Mouse (Mus musculus): ENCODE data around the gene Prdm9. TPM values are rescaled to one million over a fixed set of nuclear protein-coding genes. Genes with fewer than 3 reads are reported as not detected.

Prdm9 gene
- polyA plus RNA-seq (2015; fragmentation: Nextera tagmentation; extraction: Ambion mirVana), result 1.00 and 1.3 TPM in 2 replicates

- Histone ChIP-seq H3K4me3 (peak within 1 kb of the TSS; percentile 75), H3K27ac (peak within 1 kb of the TSS; percentile 97), H3K4me2 (peak within 1 kb of the TSS; percentile 85), H3K4me1 (peaks cover 6% of the 10 kb centered on the region; the same call in 1 of the 2 replicates), H3K27me3 (no peaks in the 10 kb centered on the region), H3K9me3 (no peaks in the 10 kb centered on the region), H3K9ac (peak within 1 kb of the TSS; percentile 74), H3K36me3 (no peaks in the 10 kb centered on the region)
- WGBS, result under 1% methylated on average over 43 of the region's 43 CpGs
- ATAC-seq (ENCODE audit: insufficient number of reproducible peaks, low FRiP score, low TSS enrichment, low read depth), result peak; percentile 99
Observed at GRCm38 (mm10) chr17:15564014-15564927, at the start of gene Prdm9. Gene Prdm9, minus strand, starts transcription at chr17:15564354.

GRCm38 (mm10) chr17:15599496-15599895 is 35.3 kb upstream of the Prdm9 start:
- Histone ChIP-seq H3K4me3 (no peak overlapping the region), H3K36me3 (no peaks in the 10 kb centered on the region), H3K9ac (no peak overlapping the region), H3K27ac (no peak overlapping the region), H3K9me3 (no peaks in the 10 kb centered on the region), H3K4me1 (no peaks in the 10 kb centered on the region), H3K4me2 (no peak overlapping the region), H3K27me3 (no peaks in the 10 kb centered on the region)
- whole genome bisulfite sequencing, result 86% methylated on average over 7 of the region's 11 CpGs
- ATAC-seq (ENCODE audit: insufficient number of reproducible peaks, low FRiP score, low TSS enrichment, low read depth), result no peak

DNA sequence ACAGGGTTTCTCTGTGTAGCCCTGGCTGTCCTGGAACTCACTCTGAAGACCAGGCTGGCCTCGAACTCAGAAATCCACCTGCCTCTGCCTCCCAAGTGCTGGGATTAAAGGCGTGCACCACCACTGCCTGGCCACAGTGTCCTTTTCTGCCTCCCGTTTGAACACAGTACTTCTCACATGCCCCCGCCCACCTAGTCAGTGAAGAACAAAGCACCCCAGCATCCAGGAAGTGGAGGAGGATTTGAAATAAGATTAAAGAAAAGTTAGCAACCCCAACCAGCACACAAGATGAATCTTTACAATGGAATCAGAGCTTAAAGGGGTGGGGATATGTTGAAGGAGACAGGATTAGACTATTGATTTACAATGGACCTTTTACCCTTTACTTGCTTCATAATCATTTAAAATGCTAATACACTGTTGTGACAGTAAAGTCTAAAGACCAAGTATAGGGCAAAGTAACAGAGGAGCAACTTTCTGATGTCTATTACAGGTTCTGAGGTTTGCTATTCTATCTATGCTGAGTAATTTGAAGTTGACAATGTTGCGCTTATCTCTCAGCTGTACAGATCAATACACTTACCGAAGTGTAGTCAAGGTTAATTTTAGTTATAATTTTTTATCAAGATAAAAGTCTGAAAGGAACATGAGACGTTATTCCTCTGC is 27.2 kb upstream of the Prdm9 start:
- no peak for ATAC-seq (ENCODE audit: insufficient number of reproducible peaks, low FRiP score, low TSS enrichment, low read depth)
- Histone ChIP-seq H3K36me3 (no peaks in the 10 kb centered on the region), H3K4me2 (no peak overlapping the region), H3K4me3 (no peak overlapping the region), H3K9ac (no peak overlapping the region), H3K27ac (no peak overlapping the region), H3K4me1 (no peaks in the 10 kb centered on the region), H3K27me3 (no peaks in the 10 kb centered on the region), H3K9me3 (no peaks in the 10 kb centered on the region)
- 81% methylated on average over 7 of the region's 7 CpGs for WGBS

- H3K4me3 ChIP-seq, result no peak overlapping the region
- H3K27me3 ChIP-seq, result no peaks in the 10 kb centered on the region
- no peak for ATAC-seq (ENCODE audit: insufficient number of reproducible peaks, low FRiP score, low TSS enrichment, low read depth)
- H3K4me2 ChIP-seq, result no peak overlapping the region
- no peaks in the 10 kb centered on the region for H3K36me3 ChIP-seq
- WGBS, result 50% methylated on average over 2 of the region's 2 CpGs
- no peaks in the 10 kb centered on the region for H3K4me1 ChIP-seq
- no peak overlapping the region for H3K27ac ChIP-seq
- H3K9ac ChIP-seq, result no peak overlapping the region
- H3K9me3 ChIP-seq, result no peaks in the 10 kb centered on the region
Observed at GRCm38 (mm10) chr17:15588116-15588515, 24.0 kb upstream of the Prdm9 start.

DNA sequence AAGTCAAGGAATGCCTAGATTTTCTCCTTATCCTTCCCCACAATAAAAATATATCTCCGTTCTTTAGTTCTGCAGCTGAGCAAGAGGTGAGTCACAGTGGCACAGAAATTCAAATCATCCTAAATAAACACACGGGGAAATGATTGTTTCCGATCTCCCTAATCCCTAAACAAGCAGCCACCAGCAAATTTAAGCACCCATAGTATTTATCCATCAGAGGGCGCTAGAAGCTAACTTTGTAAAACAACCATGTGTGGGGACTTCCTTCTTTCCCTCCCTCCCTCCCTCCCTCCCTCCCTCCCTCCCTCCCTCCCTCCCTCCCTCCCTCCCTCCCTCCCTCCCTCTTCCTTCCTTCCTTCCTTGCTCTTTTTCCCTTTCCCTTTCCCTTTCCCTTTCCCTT is 21.5 kb upstream of the Prdm9 start:
- no peaks in the 10 kb centered on the region for H3K9me3 ChIP-seq
- H3K27ac ChIP-seq, result no peak overlapping the region
- H3K4me1 ChIP-seq, result no peaks in the 10 kb centered on the region
- H3K4me2 ChIP-seq, result no peak overlapping the region
- WGBS, result 30% methylated on average over 4 of the region's 4 CpGs
- no peak overlapping the region for H3K4me3 ChIP-seq
- no peaks in the 10 kb centered on the region for H3K27me3 ChIP-seq
- no peak for ATAC-seq (ENCODE audit: insufficient number of reproducible peaks, low FRiP score, low TSS enrichment, low read depth)
- H3K9ac ChIP-seq, result no peak overlapping the region
- no peaks in the 10 kb centered on the region for H3K36me3 ChIP-seq

DNA sequence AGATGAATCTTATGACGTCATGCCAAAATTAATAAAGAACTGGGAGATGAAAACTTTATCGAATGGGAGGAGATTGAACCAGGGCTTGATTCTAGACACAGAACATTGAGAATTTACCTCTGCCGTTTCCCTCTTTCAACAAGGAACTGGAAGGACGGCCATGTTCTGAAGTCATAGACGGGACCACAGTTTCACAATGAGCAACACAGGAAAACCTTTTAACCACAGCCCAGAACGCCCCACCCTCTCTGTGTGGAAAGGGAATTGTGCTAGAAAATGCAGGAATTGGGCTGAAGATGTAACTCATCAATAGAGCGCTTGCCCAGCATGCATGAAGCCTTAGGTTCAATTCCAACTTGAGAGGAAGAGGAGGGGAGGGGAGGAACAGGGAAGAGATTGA is 18.9 kb upstream of the Prdm9 start:
- no peak overlapping the region for H3K4me2 ChIP-seq
- H3K9me3 ChIP-seq, result no peaks in the 10 kb centered on the region
- no peak overlapping the region for H3K9ac ChIP-seq
- WGBS, result 83% methylated on average over 7 of the region's 7 CpGs
- H3K27me3 ChIP-seq, result peaks cover 4% of the 10 kb centered on the region; the same call in 1 of the 2 replicates
- no peak overlapping the region for H3K27ac ChIP-seq
- no peaks in the 10 kb centered on the region for H3K36me3 ChIP-seq
- no peak overlapping the region for H3K4me3 ChIP-seq
- no peaks in the 10 kb centered on the region for H3K4me1 ChIP-seq
- ATAC-seq (ENCODE audit: insufficient number of reproducible peaks, low FRiP score, low TSS enrichment, low read depth), result no peak

GRCm38 (mm10) chr17:15580072-15580447 is 15.9 kb upstream of the Prdm9 start:
- WGBS, result 84% methylated on average over 2 of the region's 2 CpGs
- Histone ChIP-seq H3K9me3 (no peaks in the 10 kb centered on the region), H3K27ac (no peak overlapping the region), H3K4me1 (0 out of 2 replicates have a peak, but pooled peaks cover 2% of the 10 kb centered on the region), H3K9ac (no peak overlapping the region), H3K36me3 (no peaks in the 10 kb centered on the region), H3K4me2 (no peak overlapping the region), H3K27me3 (peaks cover 9% of the 10 kb centered on the region; the same call in 1 of the 2 replicates), H3K4me3 (no peak overlapping the region)
- ATAC-seq (ENCODE audit: insufficient number of reproducible peaks, low FRiP score, low TSS enrichment, low read depth), result no peak

- Histone ChIP-seq H3K4me2 (no peak overlapping the region), H3K4me3 (no peak overlapping the region), H3K9ac (no peak overlapping the region), H3K27ac (no peak overlapping the region), H3K4me1 (0 out of 2 replicates have a peak, but pooled peaks cover 2% of the 10 kb centered on the region), H3K9me3 (no peaks in the 10 kb centered on the region), H3K36me3 (no peaks in the 10 kb centered on the region), H3K27me3 (peaks cover 9% of the 10 kb centered on the region; the same call in 1 of the 2 replicates)
- WGBS, result 73% methylated on average over 7 of the region's 7 CpGs
- no peak for ATAC-seq (ENCODE audit: insufficient number of reproducible peaks, low FRiP score, low TSS enrichment, low read depth)
Observed at GRCm38 (mm10) chr17:15579410-15580071, 15.4 kb upstream of the Prdm9 start.

GRCm38 (mm10) chr17:15577291-15577694 is 13.1 kb upstream of the Prdm9 start:
- Histone ChIP-seq H3K9ac (no peak overlapping the region), H3K4me3 (peak overlapping the region; percentile 27), H3K4me2 (peak overlapping the region; percentile 49), H3K9me3 (no peaks in the 10 kb centered on the region), H3K4me1 (0 out of 2 replicates have a peak, but pooled peaks cover 2% of the 10 kb centered on the region), H3K27me3 (peaks cover 9% of the 10 kb centered on the region; the same call in 1 of the 2 replicates), H3K36me3 (no peaks in the 10 kb centered on the region), H3K27ac (no peak overlapping the region)
- 1% methylated on average over 32 of the region's 32 CpGs for WGBS
- no peak for ATAC-seq (ENCODE audit: insufficient number of reproducible peaks, low FRiP score, low TSS enrichment, low read depth)

GRCm38 (mm10) chr17:15575056-15575455 is 10.9 kb upstream of the Prdm9 start:
- Histone ChIP-seq H3K9ac (no peak overlapping the region), H3K4me3 (no peak overlapping the region), H3K27me3 (peaks cover 9% of the 10 kb centered on the region; the same call in 1 of the 2 replicates), H3K36me3 (no peaks in the 10 kb centered on the region), H3K4me1 (0 out of 2 replicates have a peak, but pooled peaks cover 2% of the 10 kb centered on the region), H3K27ac (no peak overlapping the region), H3K4me2 (no peak overlapping the region), H3K9me3 (no peaks in the 10 kb centered on the region)
- no peak for ATAC-seq (ENCODE audit: insufficient number of reproducible peaks, low FRiP score, low TSS enrichment, low read depth)
- WGBS, result 54% methylated on average over 1 of the region's 1 CpGs

DNA sequence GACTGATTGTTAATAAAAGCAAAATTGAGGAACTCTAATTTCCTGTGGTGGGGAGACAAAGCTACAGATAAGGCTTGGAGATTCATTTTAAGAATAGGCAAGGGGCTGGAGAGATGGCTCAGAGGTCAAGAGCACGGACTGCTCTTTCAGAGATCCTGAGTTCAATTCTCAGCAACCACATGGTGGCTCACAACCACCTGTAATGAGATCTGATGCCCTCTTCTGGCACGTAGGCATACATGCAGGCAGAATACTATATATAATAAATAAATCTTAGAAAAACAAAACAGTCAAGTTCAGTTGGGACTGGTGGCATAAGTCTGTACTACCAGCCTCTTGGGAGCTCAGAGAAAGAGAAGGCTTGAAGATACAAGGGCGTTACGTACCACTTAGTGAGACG is 2.8 kb upstream of the Prdm9 start:
- ATAC-seq (ENCODE audit: insufficient number of reproducible peaks, low FRiP score, low TSS enrichment, low read depth), result no peak
- H3K4me1 ChIP-seq, result peaks cover 6% of the 10 kb centered on the region; the same call in 1 of the 2 replicates
- WGBS, result 73% methylated on average over 5 of the region's 5 CpGs
- no peak overlapping the region for H3K4me3 ChIP-seq
- H3K27ac ChIP-seq, result no peak overlapping the region
- no peaks in the 10 kb centered on the region for H3K27me3 ChIP-seq
- no peak overlapping the region for H3K9ac ChIP-seq
- H3K4me2 ChIP-seq, result no peak overlapping the region
- no peaks in the 10 kb centered on the region for H3K9me3 ChIP-seq
- H3K36me3 ChIP-seq, result no peaks in the 10 kb centered on the region
